Comparison of ENCODE assay signal across 8 mouse cellular contexts in the genomic region with DNA sequence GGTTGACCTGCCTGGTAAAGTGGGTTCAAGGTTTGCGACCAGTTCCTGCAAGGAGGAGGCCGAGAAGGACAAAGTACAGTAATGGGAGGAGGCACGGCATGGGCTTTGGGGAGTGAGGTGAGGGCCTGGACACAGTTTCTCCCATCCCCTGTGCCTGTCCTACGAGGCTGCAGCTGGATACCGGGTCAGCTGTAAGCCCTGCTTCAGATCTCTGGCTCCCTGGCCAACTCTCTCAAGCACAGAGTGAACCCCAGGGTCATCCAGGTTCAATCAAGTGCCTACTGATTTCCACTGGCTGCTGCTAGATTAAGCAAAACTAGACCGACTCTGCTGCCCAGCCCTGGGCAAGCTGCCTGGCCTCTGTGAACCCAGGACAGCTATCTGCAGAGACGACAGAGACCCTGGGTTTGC. TPM values are rescaled to one million over a fixed set of nuclear protein-coding genes. Genes with fewer than 3 reads are reported as not detected.
DNase-seq lines count a peak whose midpoint lies in the region; ATAC-seq and TF ChIP-seq lines count a peak whose summit lies in the region.

No protein-coding gene starts in this region.

- 0 out of 2 replicates have a peak overlapping the region, but pooled peaks have one; percentile 18 for H3K4me2 ChIP-seq in heart, embryonic 14.5 days (ENCODE audit: low read length)
- peak overlapping the region; percentile 13; the same call in 1 of the 2 replicates for H3K4me2 ChIP-seq in kidney, embryonic 16.5 days (replicated peaks; ENCODE audit: low read depth, low read length)

- peak; percentile 22 to 33 for DNase-seq in cerebellum, adult 18-20 months
- DNase-seq in cerebellum, postnatal 4 days (ENCODE audit: low spot score in 2 of 2), result no peak
- DNase-seq in natural killer cell, adult 2 months (ENCODE audit: low spot score in 2 of 2), result no peak
- DNase-seq in layer of hippocampus, postnatal 25 days (ENCODE audit: extremely low spot score in 1 of 2, low spot score in 1 of 2), result no peak

- H3K27ac ChIP-seq in heart, embryonic 14.5 days (replicated peaks in 1 of 2; ENCODE audit: control insufficient read depth in 1 of 2, insufficient read depth in 1 of 2, low read depth in 2 of 2, low read length in 2 of 2), result peak overlapping the region in 1 of 2 experiments; percentile 47; a peak in 1 of 4 replicates
- peak overlapping the region; percentile 78 for H3K27ac ChIP-seq in kidney, embryonic 16.5 days (ENCODE audit: low read length)

- peaks cover 27% of the 10 kb centered on the region for H3K36me3 ChIP-seq in E14TG2a.4 (ENCODE audit: insufficient read depth, low read length)
- 0 out of 2 replicates have a peak, but pooled peaks cover 7% of the 10 kb centered on the region for H3K36me3 ChIP-seq in heart, embryonic 14.5 days (ENCODE audit: control insufficient read depth, insufficient read depth, low read length)
- no peaks in the 10 kb centered on the region for H3K36me3 ChIP-seq in kidney, embryonic 16.5 days (ENCODE audit: insufficient read depth, low read length)

- no peaks in the 10 kb centered on the region for H3K9me3 ChIP-seq in E14TG2a.4 (ENCODE audit: low read length)
- H3K9me3 ChIP-seq in heart, embryonic 14.5 days (ENCODE audit: control insufficient read depth, low read length), result no peaks in the 10 kb centered on the region
- H3K9me3 ChIP-seq in kidney, embryonic 16.5 days (ENCODE audit: low read length), result no peaks in the 10 kb centered on the region

- no peak for ATAC-seq in heart, embryonic 14.5 days (ENCODE audit: insufficient number of reproducible peaks, insufficient read depth, low FRiP score, low read depth)
- 0 out of 2 replicates have a peak, but pooled peaks have one; percentile 2 for ATAC-seq in kidney, embryonic 16.5 days (ENCODE audit: low FRiP score, low TSS enrichment)
- ATAC-seq in monocyte, adult 5-6 weeks (replicated peaks; ENCODE audit: insufficient number of reproducible peaks, low FRiP score, low TSS enrichment, poor library complexity, severe bottlenecking), result no peak

- peak overlapping the region; percentile 43; the same call in 1 of the 2 replicates for H3K4me3 ChIP-seq in E14TG2a.4 (replicated peaks; ENCODE audit: low read length)
- no peak overlapping the region for H3K4me3 ChIP-seq in heart, embryonic 14.5 days (ENCODE audit: control insufficient read depth in 1 of 2, insufficient read depth in 1 of 2, low read depth in 1 of 2, low read length in 2 of 2)
- H3K4me3 ChIP-seq in kidney, embryonic 16.5 days (ENCODE audit: low read length), result no peak overlapping the region

- peaks cover 84% of the 10 kb centered on the region for H3K4me1 ChIP-seq in E14TG2a.4 (replicated peaks; ENCODE audit: low read depth, low read length)
- H3K4me1 ChIP-seq in heart, embryonic 14.5 days (ENCODE audit: control insufficient read depth in 2 of 2, insufficient read depth in 2 of 2, low read length in 2 of 2), result peaks cover 56 to 79% of the 10 kb centered on the region in 2 experiments
- peaks cover 78% of the 10 kb centered on the region for H3K4me1 ChIP-seq in kidney, embryonic 16.5 days (ENCODE audit: insufficient read depth, low read length)

- H3K27me3 ChIP-seq in E14TG2a.4 (ENCODE audit: insufficient read depth, low read length), result no peaks in the 10 kb centered on the region
- H3K27me3 ChIP-seq in heart, embryonic 14.5 days (ENCODE audit: control insufficient read depth, insufficient read depth, low read length), result no peaks in the 10 kb centered on the region
- H3K27me3 ChIP-seq in kidney, embryonic 16.5 days (ENCODE audit: insufficient read depth, low read length), result no peaks in the 10 kb centered on the region

- H3K9ac ChIP-seq in heart, embryonic 14.5 days (ENCODE audit: low read length), result peak overlapping the region; percentile 54; the same call in 1 of the 2 replicates
- peak overlapping the region; percentile 53 for H3K9ac ChIP-seq in kidney, embryonic 16.5 days (replicated peaks; ENCODE audit: low read length)

- 53% methylated on average over 7 of the region's 7 CpGs for WGBS in heart, embryonic 14.5 days
- WGBS in kidney, embryonic 16.5 days, result 61% methylated on average over 7 of the region's 7 CpGs

- no peak for TF ChIP-seq CTCF in E14TG2a.4 (conservative IDR thresholded peaks at IDR 0.05; ENCODE audit: low read length)

RNA-seq across cellular contexts. Expression of gene Bcar1, which starts 3.3 kb away (rescaled TPM):
- polyA plus RNA-seq in heart, embryonic 14.5 days (2014; fragmentation: Nextera tagmentation; extraction: Ambion mirVana), result 49.5 and 50.8 TPM in 2 replicates
- polyA plus RNA-seq in kidney, embryonic 16.5 days (2015; fragmentation: Nextera tagmentation; extraction: Ambion mirVana), result 49.6 and 60.1 TPM in 2 replicates
- not detected in 3 replicates for total RNA-seq in monocyte, adult 5-6 weeks (2017)
- total RNA-seq in layer of hippocampus, postnatal 25 days (2021), result 10 to 100 TPM; 66.2 to 66.8 TPM

RNA-seq across cellular contexts. Expression of gene Ctrb1, which starts 49.5 kb away (rescaled TPM):
- polyA plus RNA-seq in heart, embryonic 14.5 days (2014; fragmentation: Nextera tagmentation; extraction: Ambion mirVana), result not detected in 2 replicates
- polyA plus RNA-seq in kidney, embryonic 16.5 days (2015; fragmentation: Nextera tagmentation; extraction: Ambion mirVana), result 0.35 TPM in 1 of 2 replicates, not detected in the other
- not detected in 3 replicates for total RNA-seq in monocyte, adult 5-6 weeks (2017)
- not detected for total RNA-seq in layer of hippocampus, postnatal 25 days (2021)

Comparison
In these comparisons a context has a peak if more than half of its experiments do, and no peak if none do; other contexts are left out.
1. DNase-seq: peak in cerebellum, adult 18-20 months (2 of 2); none in cerebellum, postnatal 4 days (0 of 2), natural killer cell, adult 2 months (0 of 2) and layer of hippocampus, postnatal 25 days (0 of 2).
2. RNA of gene Bcar1, which starts 3.3 kb away (total RNA-seq): 66.2 to 66.8 TPM in layer of hippocampus, postnatal 25 days; not detected in monocyte, adult 5-6 weeks; every median in the first group is over 10 times any median in the second.